Mouse (Mus musculus) midbrain, embryonic 15.5 days (tissue): Measurements from ENCODE around the gene Slc35e1. TPM values are rescaled to one million over a fixed set of nuclear protein-coding genes. Genes with fewer than 3 reads are reported as not detected.

Experiments used
- ATAC-seq: fragments of 200-750 bp; cut with Nextera tagmentation; replicated peaks from 2 replicates; pipeline ENCODE4 v1.8.0; 2017; ENCODE audit warnings: moderate TSS enrichment
- H3K27ac ChIP-seq: fragments of 300-500 bp; sonication (generic); 2 replicates; pipeline ENCODE4 v1.5.1; 2015; ENCODE audit warnings: mild to moderate bottlenecking, inconsistent platforms
- H3K27me3 ChIP-seq: fragments of 300-500 bp; sonication (generic); replicated peaks from 2 replicates; pipeline ENCODE4 v1.6.1; 2015; ENCODE audit warnings: inconsistent platforms
- H3K36me3 ChIP-seq: fragments of 300-500 bp; sonication (generic); replicated peaks from 2 replicates; pipeline ENCODE4 v1.6.1; 2015; ENCODE audit warnings: inconsistent platforms
- H3K4me1 ChIP-seq: fragments of 300-500 bp; sonication (generic); 2 replicates; pipeline ENCODE4 v1.6.1; 2015; ENCODE audit warnings: inconsistent platforms
- H3K4me2 ChIP-seq: fragments of 300-500 bp; sonication (generic); 2 replicates; pipeline ENCODE4 v1.6.1; 2015; ENCODE audit warnings: inconsistent platforms, mild to moderate bottlenecking, moderate library complexity
- H3K4me3 ChIP-seq: fragments of 300-500 bp; sonication (generic); 2 replicates; pipeline ENCODE4 v1.5.1; 2015; ENCODE audit warnings: mild to moderate bottlenecking, inconsistent platforms
- H3K9ac ChIP-seq: fragments of 300-500 bp; sonication (generic); 2 replicates; pipeline ENCODE4 v1.6.1; 2015; ENCODE audit warnings: mild to moderate bottlenecking, inconsistent platforms
- H3K9me3 ChIP-seq: fragments of 300-500 bp; sonication (generic); 2 replicates; pipeline ENCODE4 v1.6.1; 2016; ENCODE audit warnings: inconsistent platforms
- WGBS: fragments of 180-500 bp; shearing (Covaris S2); methylation state at CpG from one replicate; pipeline ENCODE4 v1.1.7; 2015; ENCODE audit warnings: mixed read lengths; 5-methylcytosine and 5-hydroxymethylcytosine counted together
- microRNA-seq: library from miRNA; unstranded; fragments of <30 nt; microRNA quantifications from one replicate; pipeline ENCODE4, GENCODE M21; 2016
- polyA plus RNA-seq: library from polyadenylated mRNA; unstranded; fragments of >200 nt; fragmentation: Nextera tagmentation; extraction: Ambion mirVana; gene quantifications from 2 replicates; pipeline ENCODE4 v1.2.1, GENCODE M21; 2015

Slc35e1 gene
- polyA plus RNA-seq, 1 experiment from 2014 or later: 16.5 TPM

- Histone ChIP-seq H3K9me3 (no peaks in the 10 kb centered on the region), H3K27me3 (no peaks in the 10 kb centered on the region), H3K4me1 (peaks cover 3% of the 10 kb centered on the region; the same call in 1 of the 2 replicates), H3K4me2 (no peak overlapping the region), H3K4me3 (no peak overlapping the region), H3K36me3 (no peaks in the 10 kb centered on the region), H3K9ac (no peak overlapping the region), H3K27ac (no peak overlapping the region)
- ATAC-seq: no peak
- 72% methylated on average over 8 of the region's 8 CpGs for WGBS
Measured at GRCm38 (mm10) chr8:72438248-72439015, 54.0 kb downstream of the Slc35e1 start.

- ATAC-seq: no peak
- Histone ChIP-seq H3K4me2 (no peak overlapping the region), H3K27me3 (no peaks in the 10 kb centered on the region), H3K9ac (no peak overlapping the region), H3K9me3 (no peaks in the 10 kb centered on the region), H3K36me3 (no peaks in the 10 kb centered on the region), H3K4me3 (no peak overlapping the region), H3K27ac (no peak overlapping the region), H3K4me1 (no peaks in the 10 kb centered on the region)
- WGBS: 44% methylated on average over 2 of the region's 2 CpGs
Measured at GRCm38 (mm10) chr8:72434952-72435351, 57.5 kb downstream of the Slc35e1 start.

Small RNA genes lying within 50 kb of the gene (microRNA-seq; reads per million reads assigned to microRNA genes)
- not detected for gene Gm28019
- gene Mir7068: 1.3 reads per million

Other genes with a start within 250 kb of the Slc35e1 start
- gene Gm10282, start 187.4 kb downstream of the Slc35e1 start, polyA plus RNA-seq: 9.0 and 11.9 TPM in 2 replicates
- 4.7 and 5.4 TPM in 2 replicates for gene Klf2, start 173.6 kb downstream of the Slc35e1 start, polyA plus RNA-seq
- 63.6 and 63.7 TPM in 2 replicates for gene Eps15l1, start 71.2 kb downstream of the Slc35e1 start, polyA plus RNA-seq
- 1.0 and 1.3 TPM in 2 replicates for gene Calr3, start 48.7 kb downstream of the Slc35e1 start, polyA plus RNA-seq
- gene 1700030K09Rik, start 48.7 kb downstream of the Slc35e1 start, polyA plus RNA-seq: 18.6 and 20.4 TPM in 2 replicates
- 53.0 and 59.1 TPM in 2 replicates for gene Cherp, start 17.4 kb downstream of the Slc35e1 start, polyA plus RNA-seq
- gene Med26, start 55.7 kb upstream of the Slc35e1 start, polyA plus RNA-seq: 19.1 and 20.3 TPM in 2 replicates
- gene Smim7, start 78.5 kb upstream of the Slc35e1 start, polyA plus RNA-seq: 120 and 129 TPM in 2 replicates
- gene Tmem38a, start 79.4 kb upstream of the Slc35e1 start, polyA plus RNA-seq: 24.5 and 27.0 TPM in 2 replicates
- 1.7 TPM in 2 replicates for gene Nwd1, start 154.1 kb upstream of the Slc35e1 start, polyA plus RNA-seq
- 180 and 185 TPM in 2 replicates for gene Sin3b, start 230.7 kb upstream of the Slc35e1 start, polyA plus RNA-seq